Mouse (Mus musculus) thymus, adult 2 months (tissue): ENCODE data around the gene Riox2.

Experiments
- CTCF ChIP-seq: fragments of 200-500 bp; IDR thresholded peaks from 2 replicates; pipeline ENCODE4 v1.5.1; 2012; ENCODE audit warnings: mild to moderate bottlenecking, control low read depth, low read length, moderate library complexity, borderline replicate concordance; ENCODE audit not compliant: control insufficient read depth, poor library complexity, insufficient read depth; ENCODE audit errors: extremely low read depth
- POLR2A ChIP-seq: fragments of 200-500 bp; IDR thresholded peaks from 2 replicates; pipeline ENCODE4 v1.6.1; 2012; ENCODE audit warnings: mild to moderate bottlenecking, low read length, control low read depth, moderate library complexity; ENCODE audit not compliant: control insufficient read depth, poor library complexity, insufficient read depth; ENCODE audit errors: extremely low read depth

GRCm38 (mm10) chr16:59493199-59493598, 21.6 kb downstream of the Riox2 start:
- TF ChIP-seq POLR2A (no peak), CTCF (no peak)
